25 mouse cellular contexts compared by ENCODE assay signal in genomic region chr10:111713676-111714075, GRCm38 (mm10).
DNase-seq lines count a peak whose midpoint lies in the region; ATAC-seq lines count a peak whose summit lies in the region.
"Had no signal": no experiment of that assay in that cellular context is flagged by ENCODE, and none has a peak within 500 bp of the region (broad histone marks: within the 10 kb centered on the region; RNA-seq: fewer than 3 reads in every experiment).

No protein-coding gene starts in this region.

- H3K27me3 ChIP-seq in intestine, embryonic 14.5 days (replicated peaks; ENCODE audit: control insufficient read depth, insufficient read depth, low read length): no peaks in the 10 kb centered on the region
- H3K27me3 ChIP-seq in intestine, embryonic 16.5 days (replicated peaks; ENCODE audit: control insufficient read depth, insufficient read depth, low read length): no peaks in the 10 kb centered on the region
- H3K27me3 ChIP-seq: CH12.LX; embryonic facial prominence, embryonic 13.5 days; embryonic facial prominence, embryonic 15.5 days; forebrain, embryonic 12.5 days had no signal

- H3K4me2 ChIP-seq in intestine, embryonic 14.5 days (ENCODE audit: low read length): no peak overlapping the region
- H3K4me2 ChIP-seq in intestine, embryonic 16.5 days (ENCODE audit: low read depth, low read length): no peak overlapping the region
- H3K4me2 ChIP-seq: embryonic facial prominence, embryonic 13.5 days; embryonic facial prominence, embryonic 15.5 days; forebrain, embryonic 12.5 days had no signal

- H3K36me3 ChIP-seq in intestine, embryonic 14.5 days (ENCODE audit: control insufficient read depth, insufficient read depth, low read length): no peaks in the 10 kb centered on the region
- no peaks in the 10 kb centered on the region for H3K36me3 ChIP-seq in intestine, embryonic 16.5 days (ENCODE audit: control insufficient read depth, insufficient read depth, low read length)
- H3K36me3 ChIP-seq: embryonic facial prominence, embryonic 13.5 days; embryonic facial prominence, embryonic 15.5 days; forebrain, embryonic 10.5 days; forebrain, embryonic 12.5 days; G1E had no signal

- H3K9me3 ChIP-seq in intestine, embryonic 14.5 days (ENCODE audit: control insufficient read depth, low read length): no peaks in the 10 kb centered on the region
- no peaks in the 10 kb centered on the region for H3K9me3 ChIP-seq in intestine, embryonic 16.5 days (ENCODE audit: control insufficient read depth, low read length)
- H3K9me3 ChIP-seq: embryonic facial prominence, embryonic 15.5 days; forebrain, embryonic 10.5 days; forebrain, embryonic 12.5 days; G1E had no signal

- peak; percentile 40 for DNase-seq in intestine, embryonic 14.5 days (ENCODE audit: low spot score)
- DNase-seq in 3T3-L1 (ENCODE audit: low read depth, low spot score): peak; percentile 65
- peak; percentile 44 for DNase-seq in NIH3T3 (ENCODE audit: low read depth)
- DNase-seq in thymus, adult 18-20 months: no peak
- DNase-seq: adrenal gland, adult 2 months; adrenal gland, postnatal 25 days; B cell, adult 2 months; cerebellum, adult 11 months; cerebellum, adult 18-20 months; cerebellum, adult 8-10 months; cerebellum, adult 9-11 months; cerebellum, postnatal 14 days; cerebellum, postnatal 36 days; embryo, embryonic 11 days had no signal

- H3K4me3 ChIP-seq in intestine, embryonic 14.5 days (ENCODE audit: low read depth, low read length): no peak overlapping the region
- no peak overlapping the region for H3K4me3 ChIP-seq in intestine, embryonic 16.5 days (ENCODE audit: low read length)
- H3K4me3 ChIP-seq: embryonic facial prominence, embryonic 13.5 days; embryonic facial prominence, embryonic 15.5 days; erythroblast, embryonic 14.5 days; forebrain, embryonic 10.5 days; forebrain, embryonic 12.5 days had no signal

- H3K4me1 ChIP-seq in intestine, embryonic 14.5 days (replicated peaks; ENCODE audit: control insufficient read depth, insufficient read depth, low read length): no peaks in the 10 kb centered on the region
- no peaks in the 10 kb centered on the region for H3K4me1 ChIP-seq in intestine, embryonic 16.5 days (ENCODE audit: control insufficient read depth, insufficient read depth, low read length)
- H3K4me1 ChIP-seq: embryonic facial prominence, embryonic 13.5 days; embryonic facial prominence, embryonic 15.5 days; forebrain, embryonic 12.5 days had no signal

- no peak overlapping the region for H3K9ac ChIP-seq in intestine, embryonic 14.5 days (ENCODE audit: low read length)
- H3K9ac ChIP-seq in intestine, embryonic 16.5 days (ENCODE audit: low read depth, low read length): no peak overlapping the region
- H3K9ac ChIP-seq: embryonic facial prominence, embryonic 13.5 days; embryonic facial prominence, embryonic 15.5 days; forebrain, embryonic 12.5 days had no signal

- ATAC-seq in intestine, embryonic 14.5 days (replicated peaks; ENCODE audit: low FRiP score, low TSS enrichment, low read depth): no peak
- no peak for ATAC-seq in intestine, embryonic 16.5 days
- ATAC-seq: CD4-positive, CD25-positive, alpha-beta regulatory T cell, adult 4 months; forebrain, embryonic 14.5 days; forebrain, embryonic 16.5 days had no signal

- H3K27ac ChIP-seq in intestine, embryonic 14.5 days (ENCODE audit: low read depth): no peak overlapping the region
- H3K27ac ChIP-seq in intestine, embryonic 16.5 days (ENCODE audit: low read length): no peak overlapping the region
- H3K27ac ChIP-seq: embryonic facial prominence, embryonic 13.5 days; embryonic facial prominence, embryonic 15.5 days; forebrain, embryonic 10.5 days; forebrain, embryonic 12.5 days had no signal

Comparison
In these comparisons a context has a peak if more than half of its experiments do, and no peak if none do; other contexts are left out.
1. DNase-seq: peak in intestine, embryonic 14.5 days (single experiment), 3T3-L1 (single experiment) and NIH3T3 (single experiment); none in thymus, adult 18-20 months (0 of 2).